Mouse (Mus musculus) mouse embryonic stem cell (cell line): Measurements from ENCODE around the gene Aldh3b2.

Source experiments
- in situ Hi-C, 2 experiments: fragments of 300-500 bp; cut with MboI; formaldehyde crosslinking; loops; 1 replicate in 1 of 2; 3 replicates in 1 of 2; pipeline ENCODE4 v1.14.3; 2019 to 2020; ENCODE audit warnings: low sequenced_read_pairs in 2 of 2, low pct_unique_long_range_greater_than_20kb in 1 of 2, mixed read lengths in 1 of 2; ENCODE audit not compliant: unreplicated experiment in 1 of 2

Gene Aldh3b2

GRCm38 (mm10) chr19:3972229-3972628 is at the start of gene Aldh3b2:
Aldh3b2 (plus strand) TSS chr19:3972328.
- in situ Hi-C loops = no loop called here

GRCm38 (mm10) chr19:3922661-3923371 is 49.3 kb upstream of the Aldh3b2 start:
- in situ Hi-C loops = no loop called here

- in situ Hi-C loops = no loop called here
Measured at GRCm38 (mm10) chr19:3923586-3923985, 48.5 kb upstream of the Aldh3b2 start.

DNA sequence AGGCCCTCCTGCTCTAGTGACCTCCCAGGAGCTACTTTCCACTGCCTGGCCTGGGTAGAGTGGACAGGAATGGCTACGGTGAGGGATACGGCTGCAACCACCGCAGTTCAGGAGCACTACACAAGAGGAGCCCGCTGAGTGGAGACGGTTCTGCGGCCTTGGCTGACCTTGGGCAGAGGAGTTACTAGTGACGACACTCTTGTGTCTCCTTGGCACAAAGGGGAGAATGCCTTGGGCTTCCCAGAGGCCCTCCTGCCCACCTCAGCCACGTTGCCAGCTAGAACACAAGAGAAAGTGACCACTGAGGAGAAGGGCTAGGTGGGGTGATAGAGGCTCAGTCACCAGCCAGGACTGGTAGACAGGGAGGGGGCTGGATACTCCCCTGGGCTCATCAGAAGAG is 47.9 kb upstream of the Aldh3b2 start:
- in situ Hi-C loops = no loop called here

DNA sequence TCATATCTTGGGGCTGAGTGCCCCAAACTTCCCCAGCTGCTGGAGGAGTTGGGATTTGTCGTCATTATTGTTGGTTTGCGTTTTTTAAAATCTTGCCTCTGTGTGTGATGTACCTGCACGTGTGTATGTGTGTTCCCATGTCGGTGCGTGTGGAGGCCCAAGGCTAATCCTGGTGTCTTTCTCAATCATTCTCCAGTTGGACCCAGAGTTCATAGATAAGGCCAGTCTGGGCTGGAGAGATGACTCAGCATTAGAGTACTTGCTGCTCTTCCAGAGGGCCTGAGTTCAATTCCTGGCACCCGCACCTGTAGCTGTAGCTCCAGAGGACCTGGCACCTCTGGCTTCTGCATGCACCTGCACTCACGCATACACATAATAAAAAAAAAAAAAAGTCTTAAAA is 47.3 kb upstream of the Aldh3b2 start:
- in situ Hi-C loops = no loop called here

DNA sequence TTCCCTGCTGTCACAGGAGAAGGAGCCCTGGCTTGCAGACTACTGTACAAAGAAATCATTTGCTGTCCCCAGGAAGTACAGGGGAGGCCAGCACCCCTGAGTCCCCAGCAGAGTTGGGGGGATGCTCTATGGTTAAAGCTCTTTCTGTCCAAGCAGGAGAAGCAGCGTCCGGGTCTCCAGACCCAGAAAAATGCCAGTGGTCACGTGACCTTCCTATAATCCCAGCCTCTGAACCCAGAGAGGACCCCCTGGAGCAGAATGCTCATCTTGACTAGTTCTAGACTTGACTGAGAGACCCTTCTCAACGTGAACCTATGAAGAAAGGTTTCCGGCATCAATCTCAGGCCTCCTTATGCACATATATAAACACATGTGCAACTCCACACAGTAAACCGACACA is 46.3 kb upstream of the Aldh3b2 start:
- in situ Hi-C loops = no loop called here

DNA sequence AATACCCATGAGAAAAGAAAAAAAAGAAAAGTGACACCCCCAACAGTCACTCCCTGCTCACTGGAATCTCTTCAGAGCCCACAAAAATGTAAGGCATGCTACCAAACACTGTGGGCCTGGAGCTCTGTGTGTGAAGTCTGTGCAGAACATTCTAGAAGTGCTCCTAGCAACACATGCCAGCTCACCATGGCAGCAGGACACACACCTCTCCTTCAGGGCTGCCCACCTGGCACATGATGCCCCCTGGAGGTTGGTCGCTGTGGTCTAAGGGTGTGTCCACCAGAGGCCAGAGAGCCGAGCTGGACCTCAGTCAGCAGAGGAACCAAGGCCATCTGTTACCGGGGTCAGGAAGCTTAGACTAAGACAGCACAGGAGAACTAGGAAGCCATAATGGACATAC is 45.8 kb upstream of the Aldh3b2 start:
- in situ Hi-C loops = no loop called here

DNA sequence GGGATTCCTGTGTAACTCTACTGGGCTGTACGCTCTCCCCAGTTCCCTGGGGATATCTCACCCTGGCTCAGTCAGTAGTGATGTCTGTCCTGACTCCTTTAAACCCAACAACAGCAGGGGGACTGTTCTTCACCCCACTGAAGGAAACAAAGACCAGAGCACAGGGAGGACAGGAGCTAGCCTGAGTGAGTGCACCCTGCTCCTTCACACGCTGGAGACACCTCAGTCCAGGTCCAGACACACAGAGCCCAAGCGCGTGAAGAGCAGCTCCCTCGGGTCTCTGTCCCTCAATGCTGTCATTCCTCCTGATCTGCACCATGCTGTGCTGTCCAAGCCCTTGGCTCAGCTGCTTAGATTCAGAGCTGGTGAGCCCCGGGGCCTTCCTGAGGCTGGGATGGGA is 45.4 kb upstream of the Aldh3b2 start:
- in situ Hi-C loops = no loop called here

DNA sequence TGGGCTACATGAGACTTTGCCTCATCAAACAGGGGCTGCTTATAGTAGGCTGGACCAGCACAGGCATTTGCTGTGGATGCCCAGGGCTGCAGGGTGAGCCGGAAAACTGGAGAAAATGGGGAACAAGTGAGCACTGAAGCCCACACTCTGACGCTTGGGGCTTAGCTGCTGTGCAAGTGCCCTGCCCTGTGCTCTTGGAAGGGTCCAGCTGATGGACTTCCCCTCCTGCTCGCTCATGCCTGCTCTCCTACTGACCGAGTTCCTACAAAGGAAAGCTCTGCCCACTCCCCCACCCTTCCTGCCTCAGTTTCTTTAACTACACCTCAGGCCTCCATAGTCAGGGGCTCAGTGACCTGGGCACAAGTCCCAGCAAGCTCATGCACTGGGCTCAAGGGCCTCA is 44.1 kb upstream of the Aldh3b2 start:
- in situ Hi-C loops = no loop called here

DNA sequence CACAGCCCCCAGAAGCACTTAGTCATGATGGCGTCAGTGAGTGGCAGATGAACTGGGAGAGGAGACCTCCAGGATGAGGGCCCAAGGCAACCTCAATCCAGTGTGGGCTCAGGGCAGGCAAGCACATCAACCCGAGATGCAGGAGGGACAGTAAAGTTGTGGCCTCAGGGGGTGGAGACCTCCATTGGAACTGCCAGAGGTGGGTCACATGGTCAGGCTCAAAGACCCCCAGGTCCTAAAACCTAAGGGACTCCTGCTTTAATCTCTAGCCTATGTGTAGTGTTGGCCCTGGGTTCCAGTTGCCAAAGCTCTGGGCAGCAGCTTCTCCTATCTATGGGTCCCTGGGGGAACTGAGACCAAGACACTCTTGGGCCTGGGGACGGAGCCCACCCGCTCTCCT is 43.3 kb upstream of the Aldh3b2 start:
- in situ Hi-C loops = no loop called here

DNA sequence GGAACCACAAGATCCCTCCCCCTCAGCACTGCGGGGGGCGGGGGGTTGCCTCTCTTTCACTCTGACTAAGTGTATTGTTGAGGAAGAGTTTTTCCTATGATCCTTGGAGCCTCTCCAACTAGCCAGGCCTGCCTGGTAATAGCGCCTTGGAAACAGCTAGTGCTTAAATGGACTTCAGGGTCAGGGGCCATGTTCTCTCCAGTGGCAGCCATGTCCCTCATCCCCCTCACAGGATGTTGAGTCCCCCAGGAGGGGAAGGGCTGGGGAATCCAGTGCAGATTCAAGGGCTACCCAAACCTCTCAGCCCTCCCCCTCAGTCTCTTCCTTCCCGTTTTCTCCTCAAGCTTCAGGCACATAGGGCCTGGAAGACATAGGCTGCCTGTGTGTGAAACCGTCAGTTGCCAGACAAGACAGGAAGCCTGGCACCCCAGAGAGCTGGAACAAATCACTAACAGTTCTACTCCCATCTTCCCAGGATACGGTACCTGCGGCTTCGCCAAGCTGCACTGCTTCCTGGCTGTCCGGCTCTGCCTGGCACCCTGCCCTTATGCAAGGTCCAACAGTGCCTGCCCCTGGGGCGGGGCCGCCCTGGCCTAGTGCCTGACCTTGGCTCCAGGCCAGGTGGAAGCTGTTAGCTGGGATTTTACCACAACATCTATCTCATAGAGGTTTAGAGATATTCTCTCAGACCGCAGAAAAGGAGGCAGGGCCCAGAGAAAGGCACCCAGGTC is 42.8 kb upstream of the Aldh3b2 start, which contains the start of gene Aldh3b1:
Aldh3b1 (minus strand) TSS at position 598 of the 731 bp plus-strand sequence.
- in situ Hi-C loops = no loop called here

DNA sequence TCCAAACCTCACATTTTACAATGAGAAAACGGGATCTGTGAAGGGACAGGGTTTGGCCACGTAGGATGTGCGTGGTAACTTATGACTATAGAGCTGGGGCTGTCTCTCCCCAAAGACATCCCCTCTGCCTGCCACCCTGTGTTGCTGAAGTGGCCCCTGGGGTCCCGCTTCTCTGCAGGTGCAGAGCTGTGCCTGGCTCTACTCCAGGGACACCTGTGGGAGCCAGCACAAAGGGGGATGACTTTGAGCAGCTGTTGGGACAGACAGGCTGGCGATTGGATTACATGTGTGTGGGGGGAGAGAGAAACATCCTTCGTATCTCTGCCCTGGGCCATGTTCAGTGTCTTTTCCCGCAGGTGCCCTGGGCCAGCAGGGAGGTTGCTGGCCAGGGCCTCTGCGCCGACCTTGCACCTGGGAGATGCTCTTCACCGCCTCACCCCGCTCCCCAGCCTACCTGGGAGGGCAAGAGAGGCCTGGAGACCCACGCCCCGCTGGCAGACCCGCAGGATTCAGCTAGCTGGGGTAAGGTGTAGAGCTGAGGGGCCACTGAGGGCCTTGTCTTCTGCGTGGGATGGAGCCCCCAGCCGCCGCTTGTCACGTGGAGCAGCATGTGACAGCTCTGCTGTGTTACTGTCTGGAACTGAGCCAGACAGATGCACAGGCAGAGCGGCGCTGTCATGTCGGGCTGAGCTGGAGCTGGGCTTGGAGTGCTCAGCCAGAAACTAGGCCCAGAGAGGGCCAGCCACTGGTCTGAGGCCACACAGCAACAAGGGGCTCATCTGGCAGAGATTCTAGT is 41.7 kb upstream of the Aldh3b2 start:
- in situ Hi-C loops = no loop called here

- in situ Hi-C loops = no loop called here
Measured at GRCm38 (mm10) chr19:3931716-3932115, 40.4 kb upstream of the Aldh3b2 start.

- in situ Hi-C loops = no loop called here
Measured at GRCm38 (mm10) chr19:3935032-3935895, 36.9 kb upstream of the Aldh3b2 start, which contains the start of gene Unc93b1. Unc93b1 (plus strand) TSS chr19:3935186.

- in situ Hi-C loops = no loop called here
Measured at GRCm38 (mm10) chr19:3935896-3936850, 36.0 kb upstream of the Aldh3b2 start.

- in situ Hi-C loops = no loop called here
Measured at GRCm38 (mm10) chr19:3942315-3942714, 29.8 kb upstream of the Aldh3b2 start.

DNA sequence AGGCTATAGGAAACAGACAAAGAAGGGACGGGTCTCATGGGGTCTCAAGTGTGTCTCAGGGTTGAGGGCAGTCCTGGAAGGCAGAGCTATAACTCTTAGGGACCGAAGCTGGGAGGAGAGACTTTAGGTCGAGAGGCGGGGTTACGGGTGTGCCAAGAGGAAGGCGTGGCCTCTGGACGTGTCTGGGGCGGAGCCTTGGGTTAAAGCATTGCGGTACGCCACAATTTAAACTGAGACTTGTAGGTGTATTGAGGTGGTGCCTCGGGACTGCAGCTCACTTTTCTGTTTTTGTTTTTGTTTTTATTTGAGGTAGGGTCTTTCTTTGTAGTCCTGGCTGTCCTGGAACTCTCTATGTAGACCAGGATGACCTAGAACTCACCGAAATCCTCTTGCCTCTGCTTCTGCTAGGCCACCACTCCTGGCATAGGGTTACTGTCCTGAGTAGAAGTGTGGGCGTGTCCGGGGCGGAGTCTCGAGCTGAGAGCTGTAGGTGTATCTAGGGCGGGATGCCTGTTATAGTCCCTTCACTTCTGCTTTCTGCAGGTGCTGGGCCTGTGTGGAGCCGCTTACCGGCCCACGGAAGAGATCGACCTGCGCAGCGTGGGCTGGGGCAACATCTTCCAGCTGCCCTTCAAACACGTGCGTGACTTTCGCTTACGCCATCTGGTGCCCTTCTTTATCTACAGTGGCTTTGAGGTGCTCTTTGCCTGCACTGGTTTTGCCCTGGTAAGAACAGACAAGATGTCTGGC is 29.0 kb upstream of the Aldh3b2 start:
- in situ Hi-C loops = no loop called here
